Mouse (Mus musculus) C2C12 (cell line): ENCODE measurements around the gene Olfr220. TPM values are rescaled to one million over a fixed set of nuclear protein-coding genes. Genes with fewer than 3 reads are reported as not detected.

Experiments used
- H3K27me3 ChIP-seq: one replicate; pipeline ENCODE4 v1.6.1; 2011; ENCODE audit not compliant: control insufficient read depth, insufficient read depth, insufficient read length
- H3K36me3 ChIP-seq: one replicate; pipeline ENCODE4 v1.6.1; 2011; ENCODE audit not compliant: control insufficient read depth, insufficient read depth
- H3K4me3 ChIP-seq: one replicate; pipeline ENCODE4 v1.5.1; 2011; ENCODE audit warnings: mild to moderate bottlenecking, control low read depth; ENCODE audit not compliant: poor library complexity, insufficient read depth, severe bottlenecking
- H3K79me2 ChIP-seq: one replicate; pipeline ENCODE4 v1.6.1; 2011; ENCODE audit not compliant: control insufficient read depth, insufficient read depth
- H3K79me3 ChIP-seq: one replicate; pipeline ENCODE4 v1.6.1; 2011; ENCODE audit warnings: low read depth, control low read depth
- H3ac ChIP-seq: one replicate; pipeline ENCODE3; 2011; ENCODE audit warnings: low read depth; ENCODE audit not compliant: control insufficient read depth, insufficient read length
- CEBPB ChIP-seq: IDR thresholded peaks from one replicate; pipeline ENCODE4 v1.6.1; 2011; ENCODE audit warnings: low read depth, mild to moderate bottlenecking, control low read depth, moderate library complexity
- CTCF ChIP-seq: IDR thresholded peaks from one replicate; pipeline ENCODE4 v1.5.1; 2011; ENCODE audit not compliant: control insufficient read depth, insufficient read depth, insufficient read length
- FOSL1 ChIP-seq: IDR thresholded peaks from one replicate; pipeline ENCODE4 v1.8.0; 2011; ENCODE audit warnings: mild to moderate bottlenecking, low read length; ENCODE audit not compliant: poor library complexity, insufficient read depth, severe bottlenecking
- MAX ChIP-seq: IDR thresholded peaks from one replicate; pipeline ENCODE4 v1.6.1; 2011; ENCODE audit warnings: mild to moderate bottlenecking, control low read depth
- MYOD1 ChIP-seq: IDR thresholded peaks from one replicate; pipeline ENCODE4 v1.6.1; 2011; ENCODE audit warnings: low read depth; ENCODE audit not compliant: control insufficient read depth, insufficient read length
- MYOG ChIP-seq: IDR thresholded peaks from one replicate; pipeline ENCODE4 v1.6.1; 2011; ENCODE audit not compliant: control insufficient read depth, insufficient read length; ENCODE audit errors: extremely low read depth
- USF1 ChIP-seq: IDR thresholded peaks from one replicate; pipeline ENCODE4 v1.6.1; 2011; ENCODE audit warnings: low read depth, mild to moderate bottlenecking, control low read depth, moderate library complexity
- long read RNA-seq, 2 experiments: library from polyadenylated mRNA; unstranded; transcript quantifications; one replicate each; pipeline ENCODE4 v2.0.0; 2019 to 2020
- polyA plus RNA-seq: library from polyadenylated mRNA; unstranded; fragments of >200 nt; fragmentation: generic; extraction: Trizol; gene quantifications from one replicate; pipeline ENCODE4 v1.2.1, GENCODE M21; 2012; ENCODE audit warnings: missing spikeins

Gene Olfr220
- polyA plus RNA-seq = not detected
- long read RNA-seq, experiment 1 = 0 reads
- long read RNA-seq, experiment 2 = 0 reads

- Histone ChIP-seq H3ac (no peak within 1 kb of the TSS), H3K79me2 (no peaks in the 10 kb centered on the region), H3K27me3 (no peaks in the 10 kb centered on the region), H3K36me3 (no peaks in the 10 kb centered on the region), H3K4me3 (no peak within 1 kb of the TSS), H3K79me3 (no peaks in the 10 kb centered on the region)
- no peak for TF ChIP-seq CEBPB
- TF ChIP-seq MYOG = no peak
- TF ChIP-seq FOSL1 = no peak
- no peak for TF ChIP-seq USF1
Measured at GRCm38 (mm10) chr1:174441782-174442181, at the start of gene Olfr220. Gene Olfr220 (plus strand): TSS chr1:174442082.

GRCm38 (mm10) chr1:174422959-174423358, 18.9 kb upstream of the Olfr220 start:
- Histone ChIP-seq H3K79me2 (no peaks in the 10 kb centered on the region), H3K27me3 (no peaks in the 10 kb centered on the region), H3K4me3 (no peak overlapping the region), H3ac (no peak overlapping the region), H3K36me3 (no peaks in the 10 kb centered on the region), H3K79me3 (no peaks in the 10 kb centered on the region)
- TF ChIP-seq MYOD1 (no peak), USF1 (no peak), CEBPB (no peak), FOSL1 (no peak), MYOG (no peak), MAX (no peak), CTCF (no peak)

- Histone ChIP-seq H3K27me3 (no peaks in the 10 kb centered on the region), H3K79me3 (no peaks in the 10 kb centered on the region), H3K79me2 (no peaks in the 10 kb centered on the region), H3ac (no peak within 1 kb of the TSS), H3K4me3 (no peak within 1 kb of the TSS), H3K36me3 (no peaks in the 10 kb centered on the region)
- TF ChIP-seq CEBPB (no peak), MAX (no peak), USF1 (no peak), CTCF (no peak), FOSL1 (no peak), MYOD1 (no peak), MYOG (no peak)
Measured at GRCm38 (mm10) chr1:174423764-174424163, 18.1 kb upstream of the Olfr220 start, which contains the start of gene Olfr414. Gene Olfr414 (plus strand): TSS chr1:174424064.

GRCm38 (mm10) chr1:174426180-174426986, 15.5 kb upstream of the Olfr220 start:
- Histone ChIP-seq H3K79me3 (no peaks in the 10 kb centered on the region), H3K79me2 (no peaks in the 10 kb centered on the region), H3K36me3 (no peaks in the 10 kb centered on the region), H3ac (no peak overlapping the region), H3K27me3 (no peaks in the 10 kb centered on the region), H3K4me3 (no peak overlapping the region)
- TF ChIP-seq MAX (no peak), USF1 (no peak), MYOG (no peak), MYOD1 (no peak), FOSL1 (no peak), CTCF (no peak), CEBPB (no peak)

- no peaks in the 10 kb centered on the region for H3K27me3 ChIP-seq
- no peaks in the 10 kb centered on the region for H3K36me3 ChIP-seq
- H3K4me3 ChIP-seq = no peak overlapping the region
- H3K79me3 ChIP-seq = no peaks in the 10 kb centered on the region
- no peaks in the 10 kb centered on the region for H3K79me2 ChIP-seq
- no peak for TF ChIP-seq MAX
- H3ac ChIP-seq = no peak overlapping the region
Measured at GRCm38 (mm10) chr1:174427402-174427801, 14.5 kb upstream of the Olfr220 start.

- TF ChIP-seq CTCF = no peak
- TF ChIP-seq MAX = no peak
- TF ChIP-seq FOSL1 = no peak
Measured at GRCm38 (mm10) chr1:174428407-174428806, 13.5 kb upstream of the Olfr220 start.

More at GRCm38 (mm10) chr1:174428407-174428806, 13.5 kb upstream of the Olfr220 start:
- Histone ChIP-seq H3ac (no peak overlapping the region), H3K4me3 (no peak overlapping the region), H3K36me3 (no peaks in the 10 kb centered on the region), H3K79me2 (no peaks in the 10 kb centered on the region), H3K79me3 (no peaks in the 10 kb centered on the region), H3K27me3 (no peaks in the 10 kb centered on the region)
